Mouse (Mus musculus): ENCODE measurements around the gene Uevld.
"Not testable (repeated sequence)": the region's sequence is repeated elsewhere in the genome, so short reads cannot be mapped to it uniquely, and the experiment has no call there.

The Uevld gene

GRCm38 (mm10) chr7:46969898-46970297 is 11.6 kb upstream of the Uevld start:
- no peak for DNase-seq (ENCODE audit: low spot score in 2 of 2)

GRCm38 (mm10) chr7:46964070-46964469 is 5.7 kb upstream of the Uevld start:
- no peak for DNase-seq (ENCODE audit: low spot score in 2 of 2)

GRCm38 (mm10) chr7:46962806-46963618 is 4.7 kb upstream of the Uevld start:
- peak; percentile 34 to 65 for DNase-seq (ENCODE audit: low spot score in 2 of 2)

DNA sequence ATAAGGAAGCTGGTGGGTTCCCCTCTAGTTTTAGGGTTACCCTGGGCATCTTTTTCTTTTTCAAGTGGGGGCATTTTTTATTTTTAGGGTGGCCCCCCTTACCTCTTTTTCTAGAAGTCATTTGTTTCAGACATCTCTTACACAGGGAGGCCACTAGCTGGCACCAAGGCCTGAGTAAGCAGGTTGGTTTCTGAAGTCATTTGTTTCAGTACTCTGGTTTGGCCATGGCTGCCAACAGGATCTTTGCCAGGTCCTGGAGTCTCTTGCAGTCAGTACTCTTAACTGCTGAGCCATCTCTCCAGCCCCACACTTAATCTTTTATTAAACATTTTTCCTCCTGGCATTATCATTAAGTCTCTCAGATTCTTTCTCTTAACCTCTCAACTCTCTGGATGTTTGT is 3.8 kb upstream of the Uevld start:
- no peak for DNase-seq (ENCODE audit: low spot score in 2 of 2)

- no peak for DNase-seq (ENCODE audit: low spot score in 2 of 2)
Observed at GRCm38 (mm10) chr7:46960991-46961390, 2.7 kb upstream of the Uevld start.

DNA sequence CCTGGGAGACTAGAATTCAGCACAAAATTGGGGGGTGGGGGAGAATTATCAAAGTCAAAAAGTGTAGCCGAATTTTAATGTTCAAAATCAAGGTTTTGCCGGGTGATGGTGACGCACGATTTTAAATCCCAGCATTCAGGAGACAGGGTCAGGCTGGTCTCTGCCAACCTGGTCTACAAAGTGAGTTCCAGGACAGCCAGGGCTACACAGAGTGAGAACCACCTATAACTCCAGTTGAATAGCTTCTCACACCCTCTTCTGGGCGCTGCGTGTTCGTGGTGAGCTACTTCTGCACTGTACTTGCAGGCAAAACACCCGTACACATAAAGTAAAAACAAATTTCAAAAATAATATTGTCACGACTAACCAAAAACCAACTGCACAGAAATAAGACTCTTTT is 526 bp upstream of the Uevld start:
- DNase-seq (ENCODE audit: low spot score in 2 of 2), result no peak

- DNase-seq (ENCODE audit: low spot score in 2 of 2), result no peak
Observed at GRCm38 (mm10) chr7:46935847-46936246, 22.5 kb downstream of the Uevld start.

DNA sequence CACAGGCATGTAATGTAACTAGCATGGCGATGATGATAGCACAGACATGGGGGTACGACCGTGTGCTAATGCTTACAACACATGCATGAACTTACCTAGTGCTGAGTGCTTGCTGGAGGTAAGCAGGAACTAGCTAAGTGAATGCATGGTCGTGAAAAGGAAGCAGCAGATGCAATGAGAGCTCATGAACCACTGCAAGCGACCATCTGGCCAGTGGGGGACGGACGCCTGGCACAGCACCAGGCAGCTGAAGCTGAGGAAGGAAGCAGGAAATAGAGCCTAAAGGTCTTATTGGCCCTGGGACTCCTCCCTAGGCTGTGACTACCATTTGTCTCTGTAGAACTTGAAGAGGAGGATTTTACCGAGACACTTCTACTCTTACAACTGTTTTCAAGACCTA is 23.5 kb downstream of the Uevld start:
- no peak for DNase-seq (ENCODE audit: low spot score in 2 of 2)

DNA sequence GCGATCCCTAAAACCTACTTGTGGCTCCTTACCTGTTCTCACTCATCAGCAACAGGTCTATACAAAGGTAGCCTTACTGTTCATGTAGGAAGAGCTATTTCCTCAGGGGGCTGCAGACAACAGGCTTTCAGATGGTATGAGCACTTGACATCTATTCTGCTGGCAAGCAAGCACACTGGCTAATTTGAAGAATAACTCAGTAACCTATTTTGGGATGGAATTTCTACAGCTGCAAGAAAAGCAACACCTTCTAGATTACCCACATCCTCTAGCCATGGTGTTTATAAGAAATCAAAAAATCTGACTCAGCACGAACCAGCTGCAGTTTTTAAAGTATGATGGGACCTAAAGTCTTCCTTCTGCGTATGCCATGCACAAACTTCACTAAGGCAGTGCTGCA is 27.0 kb downstream of the Uevld start:
- DNase-seq (ENCODE audit: low spot score in 2 of 2), result no peak

- DNase-seq (ENCODE audit: low spot score in 2 of 2), result no peak
Observed at GRCm38 (mm10) chr7:46928291-46928690, 30.0 kb downstream of the Uevld start.

DNA sequence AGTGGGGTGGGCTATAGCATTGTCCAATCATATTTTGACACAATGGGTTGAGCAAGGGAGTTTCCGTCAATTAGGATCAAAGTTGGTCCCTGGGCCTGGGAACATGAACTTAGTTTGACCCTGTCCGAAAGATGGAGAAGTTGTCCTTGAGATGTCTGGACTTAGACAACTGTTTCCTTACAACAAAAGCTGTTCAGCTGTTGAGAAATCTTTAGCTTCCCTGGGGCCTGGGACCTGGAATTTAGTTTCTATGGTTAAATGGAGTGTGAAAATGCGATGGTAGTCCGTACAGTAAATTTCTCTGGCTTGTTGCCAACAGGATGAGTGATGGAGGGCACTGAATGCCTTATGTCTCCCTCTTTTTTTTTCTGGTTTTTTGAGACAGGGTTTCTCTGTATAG is 36.3 kb downstream of the Uevld start:
- DNase-seq (ENCODE audit: low spot score in 2 of 2), result no peak

DNA sequence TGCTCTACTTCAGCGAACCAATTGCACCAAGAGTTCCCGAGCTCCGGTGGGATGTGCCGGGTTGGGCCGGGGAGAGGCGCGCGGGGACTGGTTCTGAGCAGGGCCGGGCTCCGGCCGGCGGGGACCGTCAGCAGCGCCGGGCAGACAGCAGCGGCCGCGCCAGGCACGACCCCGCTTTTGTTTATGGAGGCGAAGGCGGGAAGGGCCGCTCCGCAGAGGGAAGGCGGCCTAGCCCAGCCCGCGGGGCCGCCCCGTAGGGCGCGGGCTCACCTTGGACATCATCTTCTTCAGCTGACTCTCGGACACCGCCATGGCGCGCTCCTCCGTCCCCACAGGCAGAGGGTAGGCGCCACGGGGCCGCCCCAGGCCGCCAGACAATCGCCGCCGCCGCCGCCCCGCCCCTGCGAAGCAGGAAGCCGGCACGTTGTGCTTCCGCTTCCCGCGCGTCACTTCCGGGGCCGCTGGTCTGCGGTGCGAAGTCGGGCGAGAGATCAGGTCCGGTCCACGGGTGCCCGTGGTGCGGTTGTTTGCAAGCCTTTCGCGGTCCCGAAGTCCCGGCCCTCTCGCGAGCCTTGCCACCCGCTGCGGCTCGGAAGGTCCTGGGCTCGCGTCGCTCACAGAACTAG is 38.7 kb downstream of the Uevld start, which contains the start of gene Tsg101:
TSS of gene Tsg101 (minus strand) at position 419 of the 626 bp plus-strand sequence.
- DNase-seq (ENCODE audit: low spot score in 2 of 2), result peak; percentile 78 to 86

- no peak for DNase-seq (ENCODE audit: low spot score in 2 of 2)
Observed at GRCm38 (mm10) chr7:46918678-46919371, 39.5 kb downstream of the Uevld start.

GRCm38 (mm10) chr7:46916376-46916775 is 42.0 kb downstream of the Uevld start:
- DNase-seq (ENCODE audit: low spot score in 2 of 2), result no peak

DNA sequence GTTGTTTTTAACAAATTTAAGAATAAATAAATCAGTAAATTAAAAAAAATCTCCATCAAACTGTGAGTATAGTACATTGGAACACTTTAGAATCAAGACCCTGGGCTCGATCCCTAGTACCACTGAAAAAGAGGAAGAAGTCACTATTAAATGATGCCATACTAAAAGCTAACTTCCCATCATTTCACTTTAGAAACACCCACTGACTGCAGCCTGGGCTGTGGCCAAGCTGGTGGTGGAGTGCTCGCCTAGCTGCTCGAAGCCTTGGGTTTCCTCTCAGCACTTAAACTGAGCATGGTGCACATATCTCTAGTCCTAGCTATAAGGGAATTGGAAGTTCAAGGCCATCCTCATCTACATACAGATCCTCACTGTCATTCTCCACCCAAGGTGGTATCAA is 47.1 kb downstream of the Uevld start:
- no peak for DNase-seq (ENCODE audit: low spot score in 2 of 2)

DNA sequence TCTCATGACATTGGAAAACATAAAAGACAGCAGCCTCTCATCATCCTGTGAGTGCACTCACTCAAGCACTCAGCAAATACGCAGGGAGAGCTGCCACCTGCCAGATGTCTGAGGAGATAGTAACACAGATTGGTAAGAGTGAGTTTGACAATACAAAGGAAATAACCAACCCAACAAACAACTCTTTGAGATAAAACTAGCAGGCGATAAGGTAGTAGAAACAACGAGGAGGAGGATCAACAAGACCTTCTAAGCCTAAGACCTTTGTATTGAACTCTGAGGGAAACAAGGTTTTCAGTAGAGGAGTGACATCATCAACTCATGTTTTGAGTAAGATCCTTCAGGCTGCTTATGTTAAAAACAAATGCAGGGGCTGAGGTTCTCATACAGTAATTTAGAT is 59.0 kb downstream of the Uevld start:
- no peak for DNase-seq (ENCODE audit: low spot score in 2 of 2)

DNA sequence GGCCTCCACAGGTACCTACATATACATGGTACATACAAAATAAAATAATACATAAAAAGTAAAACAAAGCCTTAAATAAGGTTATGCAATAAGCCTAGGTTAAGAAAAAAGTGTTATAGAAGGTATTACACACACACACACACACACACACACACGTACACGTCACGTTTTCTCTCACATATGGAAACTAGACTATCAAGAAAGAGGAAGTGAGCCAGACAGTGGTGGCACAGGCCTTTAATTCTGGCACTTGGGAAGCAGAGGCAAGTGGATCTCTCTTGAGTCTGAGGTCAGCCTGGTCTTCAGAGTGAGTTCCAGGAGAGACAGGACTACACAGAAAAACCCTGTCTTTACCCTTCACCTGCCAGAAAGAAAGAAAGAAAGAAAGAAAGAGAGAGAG is 62.8 kb downstream of the Uevld start:
- DNase-seq (ENCODE audit: low spot score in 2 of 2), result no peak

DNA sequence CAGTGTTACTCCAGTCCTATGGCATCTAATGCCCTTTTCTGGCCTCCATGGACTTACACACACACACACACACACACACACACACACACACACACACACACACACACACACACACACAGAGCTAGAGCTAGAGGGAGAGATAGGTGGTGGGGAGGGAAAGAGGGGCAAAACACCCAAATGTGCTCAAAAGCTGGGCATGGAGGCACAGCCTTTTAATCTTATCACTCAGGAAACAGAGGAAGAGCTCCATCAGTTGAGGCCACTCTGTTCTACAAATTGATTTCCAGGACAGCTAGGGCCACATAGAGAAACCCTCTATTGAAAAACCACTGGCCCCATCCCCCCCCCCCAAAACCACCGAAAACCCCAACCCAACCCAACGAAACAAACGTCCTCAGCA is 75.0 kb downstream of the Uevld start:
- no peak for DNase-seq (ENCODE audit: low spot score in 2 of 2)

- DNase-seq (ENCODE audit: low spot score in 2 of 2), result not testable (repeated sequence)
Observed at GRCm38 (mm10) chr7:46881941-46882340, 76.4 kb downstream of the Uevld start.

- no peak for DNase-seq (ENCODE audit: low spot score in 2 of 2)
Observed at GRCm38 (mm10) chr7:46880992-46881391, 77.3 kb downstream of the Uevld start.

DNA sequence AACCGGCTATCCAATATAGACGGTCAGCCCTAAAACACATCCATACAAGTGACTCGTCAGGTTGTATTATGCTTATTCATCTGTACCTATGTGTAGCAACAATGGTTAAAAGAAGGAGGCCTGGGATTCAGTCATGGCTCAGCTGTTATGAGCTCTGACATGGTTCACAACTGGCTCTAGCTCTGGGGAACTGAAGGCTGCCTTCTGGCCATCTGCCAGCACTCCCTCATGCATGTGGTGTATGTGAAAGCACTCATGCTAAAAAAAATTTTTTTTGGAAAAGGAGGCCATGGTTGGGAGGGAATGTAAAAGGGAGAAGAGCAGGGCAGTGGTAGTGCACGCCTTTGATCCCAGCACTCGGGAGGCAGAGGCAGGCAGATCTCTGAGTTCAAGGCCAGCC is 78.5 kb downstream of the Uevld start:
- DNase-seq (ENCODE audit: low spot score in 2 of 2), result no peak

- no peak for DNase-seq (ENCODE audit: low spot score in 2 of 2)
Observed at GRCm38 (mm10) chr7:46877255-46877654, 81.1 kb downstream of the Uevld start.

- DNase-seq (ENCODE audit: low spot score in 2 of 2), result no peak
Observed at GRCm38 (mm10) chr7:46876841-46877240, 81.5 kb downstream of the Uevld start.
